Mouse (Mus musculus): ENCODE measurements around the gene AL607142.1.

- TF ChIP-seq MAFK (IDR thresholded peaks at IDR 0.05; ENCODE audit: insufficient read depth, low read depth, low read length): no peak
- no peak for TF ChIP-seq ZC3H11A (IDR thresholded peaks at IDR 0.05; ENCODE audit: borderline replicate concordance, low read depth, low read length)
- no peak for TF ChIP-seq ZNF384 (IDR thresholded peaks at IDR 0.05; ENCODE audit: low read depth, low read length)
- no peak for TF ChIP-seq HCFC1 (IDR thresholded peaks at IDR 0.05; ENCODE audit: borderline replicate concordance, insufficient read depth, low read length)
These were observed 12.5 kb downstream of the AL607142.1 start for GRCm38 (mm10) chr4:120077322-120077721.

Data from ES-E14 (cell line).